Mouse (Mus musculus) yolk sac, embryonic 10.5 days (tissue): ENCODE measurements around the gene Otub1.
A peak's percentile ranks its signal among the peaks of the same experiment; 100 is the strongest.

Source experiments
- DNase-seq: peaks from one replicate; pipeline ENCODE4 v3.0.0-alpha.2; 2017; ENCODE audit warnings: low spot score

The Otub1 gene

DNA sequence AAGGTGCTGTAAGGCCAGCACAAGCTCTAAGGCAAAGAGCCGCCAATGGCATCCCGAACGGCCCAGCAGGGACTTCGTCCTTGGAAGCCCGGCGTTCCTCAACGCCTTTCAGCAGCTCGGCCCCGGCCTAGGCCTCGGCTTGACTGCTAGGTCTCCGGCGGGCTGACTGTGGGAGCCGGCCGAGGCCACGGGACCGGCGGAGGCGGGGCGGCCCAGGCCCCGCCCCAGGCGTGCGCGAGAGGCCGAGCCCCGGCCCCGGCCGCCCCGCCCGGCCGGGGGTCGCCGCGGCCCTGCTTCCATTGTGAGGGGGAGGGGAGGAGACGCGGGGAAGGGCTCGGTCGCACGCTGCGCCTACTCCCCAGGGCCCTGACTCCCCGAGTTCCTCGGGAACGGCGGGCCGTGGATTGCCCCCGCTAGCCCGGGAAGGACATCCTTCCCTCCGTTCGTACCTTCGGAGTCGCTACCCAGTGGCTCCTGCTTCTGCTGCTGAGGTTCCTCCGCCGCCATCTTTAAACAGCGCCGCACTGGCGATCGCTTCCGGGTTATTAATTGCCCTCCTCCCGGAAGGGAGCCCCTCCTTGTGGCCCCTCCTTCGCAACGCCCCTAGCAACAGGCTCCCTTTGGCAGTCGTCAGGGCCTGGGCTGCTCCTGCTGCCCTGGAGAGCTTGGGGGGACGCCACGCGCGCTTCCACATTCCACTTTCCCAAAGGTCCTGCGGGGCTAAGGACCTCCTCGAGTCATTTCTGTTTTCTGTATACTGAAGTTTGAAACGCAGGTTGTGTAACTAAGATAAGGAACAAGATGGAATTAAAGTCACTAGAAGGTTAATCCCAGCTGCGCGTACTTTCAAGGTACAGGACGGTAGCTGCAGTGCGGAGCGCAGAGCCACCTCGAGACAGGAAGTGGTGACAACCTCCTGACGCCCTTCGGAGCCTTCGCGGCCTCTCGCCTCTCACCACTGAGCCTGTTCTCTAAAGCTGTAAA lies at the start of gene Otub1:
TSS of gene Otub1 (minus strand) at position 564 of the 984 bp plus-strand sequence.
- DNase-seq: peak; percentile 97

DNA sequence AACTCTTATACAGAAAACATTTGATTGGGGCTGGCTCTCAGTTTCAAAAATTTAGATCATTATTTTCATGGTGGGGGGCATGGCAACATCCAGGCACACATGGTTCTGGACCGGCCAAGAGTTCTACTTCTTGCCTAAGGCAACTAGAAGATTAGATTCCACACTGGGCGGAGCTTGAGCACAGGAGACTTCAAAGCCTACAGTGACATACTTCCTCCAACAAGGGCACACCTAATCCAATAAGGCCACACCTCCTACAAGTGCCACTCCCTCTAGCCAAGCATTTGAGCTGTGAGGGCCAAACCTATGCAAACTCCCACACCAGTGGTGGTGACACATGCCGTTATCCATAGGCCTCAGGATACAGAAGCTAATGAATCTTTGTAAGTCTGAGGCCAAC lies 39.9 kb upstream of the Otub1 start:
- no peak for DNase-seq

DNA sequence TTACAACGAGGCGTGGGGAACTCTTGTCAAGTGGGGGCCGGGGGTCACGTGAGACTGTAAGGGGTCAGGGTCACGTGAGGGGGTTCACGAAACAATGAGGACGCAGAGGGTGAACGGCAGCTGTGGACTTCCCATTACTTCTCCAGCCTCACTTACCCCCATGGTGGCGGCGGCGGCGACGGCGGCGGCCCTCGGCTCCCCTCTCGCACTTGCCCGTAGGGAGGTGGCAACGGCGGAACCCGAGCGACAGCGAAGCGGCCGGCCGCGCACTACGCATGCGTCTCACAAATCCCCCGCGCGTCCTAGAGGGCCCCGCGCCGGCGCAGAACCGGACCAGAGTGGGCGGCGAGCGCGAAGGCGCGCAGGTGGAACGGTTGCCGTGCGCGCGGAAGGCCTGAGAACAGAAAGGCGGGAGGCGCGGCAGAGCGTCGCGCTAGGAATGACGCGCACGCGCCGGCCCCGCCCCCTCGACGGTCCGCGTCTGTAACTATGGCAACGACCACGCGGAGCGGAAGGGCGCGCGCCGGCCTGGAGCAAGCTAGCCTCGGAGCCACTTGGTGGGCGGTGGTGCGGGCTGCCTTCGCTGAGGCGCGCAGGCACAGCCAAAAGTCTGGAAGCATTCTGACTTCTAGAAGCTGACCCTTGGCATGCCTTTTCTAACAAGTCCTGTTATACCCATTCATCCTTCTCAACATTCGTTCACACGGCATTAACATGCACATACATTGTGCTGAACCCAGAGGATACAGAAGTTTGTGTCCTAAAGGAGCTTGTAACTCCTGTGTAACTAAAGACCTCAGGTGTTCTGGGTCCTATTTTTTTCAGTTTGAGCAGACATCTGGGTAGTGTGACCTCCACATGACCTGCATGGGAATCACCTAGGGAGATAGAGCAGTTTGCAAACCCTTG lies 34.9 kb upstream of the Otub1 start, which contains the start of gene Naa40:
TSS of gene Naa40 (minus strand) at position 402 of the 909 bp plus-strand sequence.
- peak; percentile 91 for DNase-seq

DNA sequence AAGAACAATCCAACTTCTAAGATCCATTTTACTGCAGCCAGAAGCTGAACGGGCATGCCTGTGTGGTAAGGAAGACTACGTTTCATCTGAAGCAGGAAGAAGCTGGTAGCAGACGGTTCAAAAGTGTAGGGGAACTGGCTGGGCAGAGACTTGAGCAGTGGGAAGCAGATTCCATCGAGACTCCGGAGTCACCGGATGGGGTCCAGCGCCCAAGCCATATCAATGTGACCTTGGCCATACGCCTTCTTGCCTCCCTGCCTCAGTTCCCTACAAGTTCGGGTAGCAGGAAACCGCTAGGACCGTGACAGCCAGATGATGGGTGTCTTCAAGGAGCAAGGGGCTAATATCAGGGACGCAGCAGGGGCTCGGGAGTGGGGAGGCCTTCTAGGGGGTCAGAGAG lies 34.2 kb upstream of the Otub1 start:
- no peak for DNase-seq

DNA sequence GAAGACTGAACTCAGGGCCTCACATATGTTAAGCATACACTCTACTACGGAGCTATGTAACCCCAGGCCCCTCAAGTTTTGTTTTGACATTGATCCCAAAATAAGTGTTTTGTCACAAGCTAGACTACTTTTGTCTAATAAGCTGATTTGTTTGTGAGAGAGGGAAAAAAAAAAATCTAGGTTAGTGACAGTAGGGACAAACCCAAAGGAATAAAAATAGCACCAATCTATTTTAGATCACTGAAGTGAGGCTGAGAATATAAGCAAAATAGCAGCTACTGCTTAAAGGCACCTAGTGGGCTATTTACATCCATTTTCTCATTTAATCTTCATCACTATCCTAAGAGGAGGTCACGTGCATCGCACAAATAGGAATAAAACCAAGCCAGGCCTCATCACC lies 33.5 kb upstream of the Otub1 start:
- DNase-seq: no peak

DNA sequence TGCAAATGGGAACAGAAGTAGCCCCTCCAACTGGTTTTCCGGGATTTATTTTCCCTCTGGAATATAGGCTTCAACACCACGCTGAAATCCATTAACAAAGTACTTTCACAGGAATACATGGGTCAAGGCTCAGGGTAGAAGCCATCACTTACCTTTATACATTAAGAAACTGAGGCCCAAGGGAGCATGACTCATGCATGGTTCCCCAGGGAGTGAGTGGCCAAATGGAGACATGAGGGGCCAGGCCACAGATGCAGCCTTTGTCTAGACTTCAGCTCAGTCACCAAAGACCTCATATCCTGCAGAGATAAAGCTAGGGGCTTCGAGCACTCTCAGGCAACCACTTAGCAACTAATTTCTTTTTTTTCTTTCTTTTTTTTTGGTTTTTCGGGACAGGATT lies 30.6 kb upstream of the Otub1 start:
- no peak for DNase-seq

DNA sequence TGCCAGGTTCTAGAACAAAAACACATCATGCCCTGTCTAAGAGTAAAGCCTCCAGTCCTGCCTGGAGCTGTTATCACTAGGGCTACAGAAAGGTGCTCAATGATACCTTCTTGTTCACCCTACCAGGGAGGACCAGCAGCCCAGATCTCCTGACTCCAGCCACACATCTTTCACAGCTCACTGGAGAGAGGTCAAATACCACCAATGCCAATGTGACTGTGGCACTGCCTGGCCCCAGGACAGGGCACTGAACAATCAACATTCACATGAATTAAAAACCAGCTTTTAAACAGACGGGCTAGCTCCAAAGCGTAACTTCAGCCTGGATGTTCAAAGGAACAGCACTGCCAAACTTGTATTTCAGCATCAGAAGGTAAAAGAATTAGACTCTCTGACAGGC lies 29.9 kb upstream of the Otub1 start:
- DNase-seq: no peak

DNA sequence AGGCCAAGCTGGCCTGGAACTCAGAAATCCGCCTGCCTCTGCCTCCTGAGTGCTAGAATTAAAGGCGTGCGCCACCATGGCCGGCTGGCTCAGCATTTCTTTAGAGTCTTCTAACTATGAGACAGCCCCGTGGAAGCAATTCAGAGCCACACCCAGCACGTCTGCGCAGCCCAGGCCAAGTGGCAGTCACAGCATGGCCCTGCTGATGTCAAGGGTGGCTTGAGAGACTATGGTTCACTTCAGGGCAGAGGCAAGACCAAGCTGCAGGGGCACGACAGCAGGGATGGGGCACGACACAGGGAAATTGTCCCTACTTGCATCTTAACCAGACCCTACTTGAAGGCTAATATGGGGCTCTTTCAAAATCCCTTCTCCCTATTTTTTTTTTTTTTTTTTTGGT lies 29.3 kb upstream of the Otub1 start:
- no peak for DNase-seq

DNA sequence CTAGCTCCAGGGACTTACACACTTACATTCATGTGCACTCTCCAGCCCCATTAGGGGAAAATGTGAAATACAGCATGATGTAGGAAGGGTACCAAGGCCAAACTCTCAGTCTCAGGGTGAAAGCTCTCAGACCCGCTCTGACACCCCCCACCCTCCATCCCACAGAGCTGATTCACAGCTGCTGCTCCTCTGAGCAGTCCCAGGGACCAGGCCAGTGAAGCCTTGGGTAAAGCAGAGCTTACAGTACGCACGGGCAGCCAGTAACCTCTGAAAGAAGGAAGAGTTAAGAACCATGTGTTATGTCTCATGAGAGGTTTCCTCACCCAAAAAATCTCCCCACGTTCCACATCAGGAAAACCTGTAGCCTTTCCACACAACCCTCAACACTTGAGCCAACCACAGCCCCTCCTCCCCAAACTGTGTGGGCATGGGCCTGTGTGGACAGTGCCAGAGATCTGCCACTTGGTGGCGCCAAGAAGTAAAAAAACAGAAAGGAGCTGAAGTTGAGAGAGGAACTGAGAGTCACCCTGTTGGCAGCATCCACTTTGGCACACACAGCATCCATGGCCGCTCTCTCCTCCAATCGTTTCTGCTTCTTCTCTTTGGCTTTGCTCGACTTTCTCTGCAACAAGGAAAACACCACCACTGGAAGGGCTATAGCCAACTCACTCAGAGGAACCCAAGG lies 28.6 kb upstream of the Otub1 start:
- DNase-seq: no peak

DNA sequence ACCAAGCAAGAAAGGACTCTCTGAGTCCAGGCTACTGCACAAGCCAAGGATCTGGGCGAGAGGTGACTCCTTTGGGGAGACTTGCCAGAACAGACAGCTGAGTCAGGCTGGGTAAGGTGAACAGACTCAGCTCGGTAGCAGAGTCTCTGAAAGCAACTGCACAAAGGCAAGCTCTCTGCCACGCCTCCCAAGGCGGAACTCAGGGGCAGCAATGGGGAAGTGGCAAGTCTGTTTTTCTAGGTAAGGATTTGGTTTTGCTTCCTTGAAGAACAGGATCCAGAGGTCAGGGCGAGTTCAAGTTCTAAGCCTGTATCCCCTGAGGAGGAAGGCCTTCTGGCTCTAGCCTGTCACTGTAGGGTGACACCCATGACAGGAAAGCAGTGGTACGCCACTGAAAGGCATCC lies 20.4 kb upstream of the Otub1 start:
- no peak for DNase-seq

DNA sequence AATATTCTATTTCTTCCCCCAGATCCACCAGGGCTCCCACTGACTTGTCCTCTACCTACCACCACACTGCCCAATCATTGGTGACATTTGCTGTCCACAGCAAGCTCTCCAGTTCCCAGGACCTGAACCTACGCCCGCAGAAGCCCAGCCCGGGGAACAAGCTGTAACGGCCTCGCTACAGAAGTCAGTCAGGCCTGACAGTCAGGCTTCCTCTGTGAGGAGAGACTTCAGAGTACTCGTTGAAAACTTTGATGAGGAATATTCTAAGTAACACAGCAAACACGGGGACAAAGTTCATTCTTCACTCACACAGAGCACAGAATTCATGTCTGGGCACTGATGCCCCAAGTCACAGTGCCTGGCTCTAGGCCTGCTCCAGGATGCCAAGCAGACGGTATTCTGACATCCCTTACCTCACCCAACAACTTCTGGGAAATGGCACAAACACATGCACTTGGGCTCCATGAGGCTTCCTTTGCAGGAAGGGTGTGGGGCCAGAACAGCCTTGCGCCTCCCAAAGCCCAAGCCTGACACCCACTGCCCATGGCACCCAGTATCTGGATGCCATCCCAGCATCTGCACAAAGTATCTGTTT lies 19.1 kb upstream of the Otub1 start:
- no peak for DNase-seq

DNA sequence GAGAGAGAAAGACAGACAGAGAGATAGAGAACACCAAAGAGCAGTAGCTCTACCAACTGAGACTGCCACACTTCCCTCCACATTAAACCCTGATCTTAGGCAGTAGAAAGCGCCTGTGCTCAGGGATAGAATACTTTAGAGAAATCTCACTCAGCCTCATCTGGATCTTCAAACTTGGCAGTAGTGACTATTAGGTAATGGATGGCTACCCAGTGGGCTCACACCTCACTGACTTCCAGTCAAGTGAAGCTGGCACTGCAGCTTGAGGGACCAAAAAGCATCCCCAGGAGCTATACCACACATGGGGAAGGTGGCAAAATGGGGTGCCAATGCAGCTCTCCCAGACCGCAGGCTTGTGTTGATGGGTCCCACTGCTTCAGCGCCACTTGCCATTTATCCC lies 18.1 kb upstream of the Otub1 start:
- no peak for DNase-seq

DNA sequence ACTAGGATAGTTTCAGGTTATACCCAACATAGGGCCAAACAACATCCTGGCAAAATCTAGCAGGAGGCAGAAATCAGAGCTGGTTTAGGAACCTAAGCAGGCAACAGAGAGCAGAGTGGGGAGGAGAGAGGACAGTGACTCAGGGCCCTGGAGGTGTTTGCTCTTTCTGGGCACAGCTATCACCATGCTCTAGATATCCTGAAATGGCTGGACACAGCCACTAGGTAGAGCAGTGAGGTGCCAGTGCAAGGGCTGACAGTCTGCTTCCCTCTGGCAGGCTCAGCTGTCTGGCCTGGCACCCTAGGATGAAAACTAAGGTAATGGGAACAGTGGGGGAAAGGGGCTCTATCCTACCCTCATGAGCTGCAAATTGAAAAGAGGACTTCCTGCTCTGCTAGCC lies 17.4 kb upstream of the Otub1 start:
- DNase-seq: no peak

DNA sequence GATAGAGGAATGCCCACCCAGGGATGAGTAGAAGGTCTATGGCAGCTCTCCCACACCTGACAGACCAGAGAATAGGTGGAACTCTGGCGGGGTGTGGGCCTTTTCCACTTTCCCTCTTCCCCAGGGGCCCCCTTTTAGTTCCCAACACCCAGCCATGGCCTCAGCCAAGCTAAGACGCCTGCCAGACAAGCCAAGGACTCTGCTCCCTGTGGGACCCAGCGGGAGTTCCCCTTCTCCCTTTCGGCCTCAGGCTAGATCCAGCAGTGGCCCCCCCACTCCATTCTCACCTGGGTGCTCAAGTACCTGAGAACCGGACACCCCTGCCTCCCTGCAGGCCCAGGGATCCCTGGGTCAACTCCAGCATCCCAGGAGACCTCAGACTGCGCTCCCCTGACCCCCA lies 16.1 kb upstream of the Otub1 start:
- no peak for DNase-seq

DNA sequence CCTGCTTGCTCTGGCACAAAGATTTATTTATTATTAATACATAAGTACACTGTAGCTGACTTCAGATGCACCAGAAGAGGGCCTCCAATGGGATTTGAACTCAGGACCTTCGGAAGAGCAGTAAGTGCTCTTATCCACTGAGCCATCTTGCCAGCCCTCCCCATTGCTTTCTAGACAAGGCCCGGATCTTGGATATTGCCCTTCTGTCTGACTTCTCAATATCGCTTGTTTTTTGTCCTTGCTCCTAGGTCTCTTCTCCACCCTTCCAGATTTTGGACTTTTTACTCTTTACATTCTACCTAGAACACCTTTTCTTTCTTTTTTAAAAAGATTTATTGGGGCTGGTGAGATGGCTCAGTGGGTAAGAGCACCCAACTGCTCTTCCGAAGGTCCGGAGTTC lies 12.6 kb upstream of the Otub1 start:
- no peak for DNase-seq

DNA sequence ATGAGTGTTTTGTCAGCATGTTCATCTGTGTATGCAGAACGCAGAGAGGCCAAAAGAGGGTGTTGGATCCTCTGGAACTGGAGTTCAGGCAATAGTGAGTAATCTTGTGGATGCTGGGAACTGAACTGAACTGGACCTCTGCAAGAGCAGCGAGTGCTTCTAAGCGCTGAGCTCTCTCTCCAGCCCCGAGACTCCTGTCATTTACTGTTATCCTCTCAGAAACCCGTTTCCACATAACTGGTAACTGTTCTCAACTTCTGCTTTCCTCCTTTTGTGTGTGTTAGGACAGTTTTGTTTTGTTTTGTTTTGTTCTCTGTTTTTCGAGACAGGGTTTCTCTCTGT lies 11.8 kb upstream of the Otub1 start:
- DNase-seq: no peak

DNA sequence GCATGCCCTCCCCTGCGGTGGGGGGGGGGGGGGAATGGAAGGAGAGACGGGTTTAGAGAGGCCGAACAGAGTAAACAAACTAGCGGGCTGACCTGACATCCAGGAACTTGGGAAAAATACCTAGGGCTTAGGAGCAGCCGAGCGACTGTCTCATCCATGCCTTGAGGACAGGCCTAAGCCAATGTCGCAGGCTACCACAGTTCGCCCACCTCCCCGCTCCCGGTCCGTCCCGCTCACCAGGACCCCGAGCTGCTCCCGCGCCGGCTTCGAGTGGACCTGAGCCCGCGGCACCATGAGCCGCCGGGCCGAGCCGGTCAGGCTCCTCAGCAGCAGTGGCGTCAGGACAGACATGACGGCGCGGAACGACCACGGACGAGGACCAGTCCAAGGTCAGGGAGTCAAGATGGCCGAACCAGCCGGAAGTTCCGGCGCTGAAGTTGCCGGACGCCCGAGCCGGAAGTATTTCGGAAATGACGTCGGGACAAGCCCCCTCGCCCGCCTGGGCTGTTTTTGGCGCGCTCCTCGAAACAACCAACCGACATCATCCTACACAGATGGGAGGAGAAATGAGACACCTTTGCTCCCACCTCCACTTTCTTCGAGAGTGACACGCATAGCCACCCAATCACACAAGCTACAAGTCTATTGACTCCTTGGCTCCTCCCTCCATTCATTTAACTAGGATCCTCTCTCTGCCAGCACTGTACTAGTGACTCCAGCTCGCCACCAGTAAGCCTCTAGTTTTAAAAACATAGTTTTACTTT lies 11.2 kb upstream of the Otub1 start, which contains the start of gene Cox8a:
TSS of gene Cox8a (minus strand) at position 455 of the 764 bp plus-strand sequence.
- peak; percentile 98 for DNase-seq

DNA sequence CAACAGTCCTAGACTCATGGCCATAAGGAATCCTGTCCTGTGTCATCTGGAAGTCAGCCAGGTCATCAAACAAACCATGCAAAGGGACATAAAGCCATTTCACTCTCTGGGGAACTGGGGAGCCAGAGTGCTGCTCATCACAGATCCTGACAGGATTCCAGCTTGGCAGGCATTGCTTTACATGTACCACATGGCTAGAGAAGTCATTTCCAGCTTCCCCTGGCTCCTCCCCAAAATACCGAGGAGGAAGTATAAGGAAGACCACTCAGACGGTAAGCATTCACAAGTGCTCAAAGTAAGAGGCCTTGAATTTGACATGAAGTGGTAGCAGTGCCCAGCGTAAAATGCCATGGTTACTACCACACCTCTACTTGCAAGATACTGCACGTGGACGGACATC lies 8.4 kb upstream of the Otub1 start:
- DNase-seq: no peak

DNA sequence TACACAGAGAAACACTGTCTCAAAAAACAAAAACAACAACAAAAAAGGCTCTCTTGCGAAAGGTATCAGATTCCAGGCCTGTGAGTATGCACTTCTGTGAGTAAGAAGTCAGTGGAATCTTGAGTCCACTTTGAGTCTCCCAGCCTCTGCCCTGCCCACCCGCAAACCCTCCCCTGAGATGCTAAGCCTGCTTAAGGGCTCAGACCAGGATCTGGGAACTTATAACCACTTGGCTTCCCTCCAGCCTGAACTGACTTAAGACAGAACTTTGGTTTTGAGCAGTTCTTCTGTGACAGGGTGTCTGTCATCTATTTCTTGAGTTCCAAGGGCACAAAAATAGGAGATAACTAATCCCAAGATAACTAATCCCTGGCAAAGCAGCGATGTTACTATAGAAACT lies 6.9 kb upstream of the Otub1 start:
- DNase-seq: no peak

DNA sequence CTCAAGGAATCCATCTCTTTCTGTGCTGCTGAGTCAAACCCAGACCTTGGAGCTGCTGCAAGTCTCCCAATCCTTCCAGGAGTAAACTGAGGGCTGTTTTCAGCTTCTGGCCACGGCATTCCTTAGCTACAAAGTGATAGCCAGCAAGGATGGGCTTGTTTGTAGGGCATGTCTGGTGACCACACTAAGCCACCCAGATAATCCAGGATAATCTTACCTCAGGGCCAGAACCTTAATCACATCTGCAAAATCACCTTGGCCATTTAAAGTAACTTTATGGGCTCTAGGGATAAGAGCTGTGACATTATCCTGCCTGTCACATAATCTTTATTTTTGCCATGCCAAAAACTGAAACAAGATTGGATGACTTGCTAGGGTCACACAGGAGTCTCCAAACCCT lies 6.1 kb upstream of the Otub1 start:
- no peak for DNase-seq
